Mouse (Mus musculus) embryonic facial prominence, embryonic 12.5 days (tissue): ENCODE results near the gene Igdcc4. TPM values are rescaled to one million over a fixed set of nuclear protein-coding genes. Genes with fewer than 3 reads are reported as not detected.

Source experiments
- ATAC-seq: fragments of 200-750 bp; cut with Nextera tagmentation; 2 replicates; pipeline ENCODE4 v1.8.0; 2017; ENCODE audit not compliant: insufficient number of reproducible peaks, insufficient read depth, low FRiP score, low TSS enrichment
- H3K27ac ChIP-seq: fragments of 300-500 bp; sonication (generic); 2 replicates; pipeline ENCODE4 v1.5.1; 2016; ENCODE audit warnings: mild to moderate bottlenecking
- H3K27me3 ChIP-seq: fragments of 300-500 bp; sonication (generic); 2 replicates; pipeline ENCODE4 v1.6.1; 2016; ENCODE audit warnings: mild to moderate bottlenecking, moderate library complexity
- H3K36me3 ChIP-seq: fragments of 300-500 bp; sonication (generic); 2 replicates; pipeline ENCODE4 v1.6.1; 2016; ENCODE audit warnings: mild to moderate bottlenecking
- H3K4me1 ChIP-seq: fragments of 300-500 bp; sonication (generic); 2 replicates; pipeline ENCODE4 v1.6.1; 2016
- H3K4me2 ChIP-seq: fragments of 300-500 bp; sonication (generic); replicated peaks from 2 replicates; pipeline ENCODE4 v1.6.1; 2016; ENCODE audit warnings: mild to moderate bottlenecking, moderate library complexity
- H3K4me3 ChIP-seq: fragments of 300-500 bp; sonication (generic); 2 replicates; pipeline ENCODE4 v1.5.1; 2016; ENCODE audit warnings: mild to moderate bottlenecking
- H3K9ac ChIP-seq: fragments of 300-500 bp; sonication (generic); 2 replicates; pipeline ENCODE4 v1.6.1; 2016; ENCODE audit warnings: mild to moderate bottlenecking, moderate library complexity
- H3K9me3 ChIP-seq: fragments of 300-500 bp; sonication (generic); 2 replicates; pipeline ENCODE4 v1.6.1; 2016; ENCODE audit warnings: mild to moderate bottlenecking, moderate library complexity
- WGBS: fragments of 180-500 bp; shearing (Covaris S2); methylation state at CpG from one replicate; pipeline ENCODE4 v1.1.7; 2016; 5-methylcytosine and 5-hydroxymethylcytosine counted together
- polyA plus RNA-seq: library from polyadenylated mRNA; unstranded; fragments of >200 nt; fragmentation: Nextera tagmentation; extraction: Ambion mirVana; gene quantifications from 2 replicates; pipeline ENCODE4 v1.2.1, GENCODE M21; 2016

Igdcc4 gene
- polyA plus RNA-seq, 1 experiment from 2014 or later = 25.4 TPM

DNA sequence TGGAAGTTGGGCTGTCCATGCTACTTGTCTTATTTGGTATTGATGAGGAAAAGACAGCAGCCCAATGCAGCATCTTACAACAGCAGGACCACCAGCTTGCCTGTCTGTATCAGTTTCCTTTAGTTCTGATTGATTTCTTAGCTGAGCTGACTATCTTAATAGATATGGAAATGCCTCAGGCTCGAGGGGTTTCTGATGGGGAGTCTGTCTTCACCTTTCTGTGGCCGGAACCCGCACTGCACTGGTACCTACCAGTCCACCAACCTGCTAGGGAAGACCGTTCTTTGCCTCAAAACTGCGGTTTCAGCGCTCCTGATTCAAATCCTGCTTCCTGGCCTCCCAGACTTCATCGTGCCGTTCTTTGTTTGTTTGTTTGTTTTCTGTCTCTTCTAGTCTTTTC lies 60.6 kb downstream of the Igdcc4 start:
- Histone ChIP-seq H3K27ac (no peak overlapping the region), H3K9ac (no peak overlapping the region), H3K9me3 (no peaks in the 10 kb centered on the region), H3K4me2 (peak overlapping the region; percentile 95; the same call in 1 of the 2 replicates), H3K36me3 (peaks cover 5% of the 10 kb centered on the region; the same call in 1 of the 2 replicates), H3K4me1 (peaks cover 53% of the 10 kb centered on the region), H3K27me3 (peaks cover 6% of the 10 kb centered on the region; the same call in 1 of the 2 replicates), H3K4me3 (no peak overlapping the region)
- ATAC-seq = no peak
- WGBS = 8% methylated on average over 8 of the region's 8 CpGs

- Histone ChIP-seq H3K27ac (peak overlapping the region; percentile 65), H3K27me3 (peaks cover 6% of the 10 kb centered on the region; the same call in 1 of the 2 replicates), H3K36me3 (peaks cover 5% of the 10 kb centered on the region; the same call in 1 of the 2 replicates), H3K9ac (peak overlapping the region; percentile 65), H3K4me1 (peaks cover 45% of the 10 kb centered on the region), H3K9me3 (no peaks in the 10 kb centered on the region), H3K4me3 (peak overlapping the region; percentile 49), H3K4me2 (peak overlapping the region; percentile 95)
- peak; percentile 57 for ATAC-seq
- under 1% methylated on average over 58 of the region's 69 CpGs for WGBS
Measured at GRCm38 (mm10) chr9:65162711-65163639, 61.7 kb downstream of the Igdcc4 start.

DNA sequence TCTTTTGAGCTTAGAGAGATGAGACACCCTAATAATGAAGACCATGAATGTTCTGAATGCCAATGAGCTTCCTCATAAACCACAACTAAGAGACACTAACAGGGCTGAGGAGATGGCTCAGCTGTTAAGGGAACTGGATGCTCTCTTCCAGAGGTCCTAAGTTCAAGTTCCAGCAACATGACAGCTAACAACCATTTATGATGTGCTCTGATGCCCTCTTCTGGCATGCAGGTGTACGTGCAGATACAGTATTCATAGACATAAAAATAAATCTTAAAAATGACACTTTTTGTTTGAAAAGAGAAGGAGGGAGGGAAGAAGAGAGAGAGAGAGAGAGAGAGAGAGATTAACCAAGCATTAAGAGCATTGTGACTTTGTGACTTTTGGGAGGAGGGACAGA lies 63.6 kb downstream of the Igdcc4 start:
- no peak for ATAC-seq
- Histone ChIP-seq H3K4me1 (peaks cover 58% of the 10 kb centered on the region), H3K27ac (no peak overlapping the region)

GRCm38 (mm10) chr9:65166386-65166785 lies 65.1 kb downstream of the Igdcc4 start:
- Histone ChIP-seq H3K9ac (no peak overlapping the region), H3K27me3 (peaks cover 6% of the 10 kb centered on the region; the same call in 1 of the 2 replicates), H3K4me1 (peaks cover 53% of the 10 kb centered on the region), H3K4me3 (no peak overlapping the region), H3K27ac (no peak overlapping the region), H3K9me3 (no peaks in the 10 kb centered on the region), H3K4me2 (no peak overlapping the region), H3K36me3 (no peaks in the 10 kb centered on the region)
- 19% methylated on average over 9 of the region's 9 CpGs for WGBS
- ATAC-seq = no peak

More for the DNA sequence above, 63.6 kb downstream of the Igdcc4 start:
- peaks cover 6% of the 10 kb centered on the region; the same call in 1 of the 2 replicates for H3K27me3 ChIP-seq
- no peak overlapping the region for H3K4me3 ChIP-seq
- no peak overlapping the region for H3K9ac ChIP-seq
- WGBS = 26% methylated on average over 1 of the region's 1 CpGs
- no peaks in the 10 kb centered on the region for H3K9me3 ChIP-seq
- H3K4me2 ChIP-seq = no peak overlapping the region
- no peaks in the 10 kb centered on the region for H3K36me3 ChIP-seq

GRCm38 (mm10) chr9:65168534-65168933 lies 67.2 kb downstream of the Igdcc4 start:
- Histone ChIP-seq H3K9me3 (no peaks in the 10 kb centered on the region), H3K4me3 (no peak overlapping the region), H3K4me1 (peaks cover 32% of the 10 kb centered on the region), H3K4me2 (no peak overlapping the region), H3K27me3 (no peaks in the 10 kb centered on the region), H3K27ac (0 out of 2 replicates have a peak overlapping the region, but pooled peaks have one; percentile 41), H3K9ac (no peak overlapping the region), H3K36me3 (no peaks in the 10 kb centered on the region)
- ATAC-seq = no peak
- WGBS = 48% methylated on average over 6 of the region's 6 CpGs

- Histone ChIP-seq H3K4me1 (peaks cover 30% of the 10 kb centered on the region), H3K27me3 (no peaks in the 10 kb centered on the region), H3K4me3 (no peak overlapping the region), H3K4me2 (no peak overlapping the region), H3K9me3 (no peaks in the 10 kb centered on the region), H3K36me3 (no peaks in the 10 kb centered on the region), H3K27ac (peak overlapping the region; percentile 63; the same call in 1 of the 2 replicates), H3K9ac (no peak overlapping the region)
- no peak for ATAC-seq
- WGBS = 63% methylated on average over 4 of the region's 4 CpGs
Measured at GRCm38 (mm10) chr9:65168952-65169351, 67.7 kb downstream of the Igdcc4 start.

DNA sequence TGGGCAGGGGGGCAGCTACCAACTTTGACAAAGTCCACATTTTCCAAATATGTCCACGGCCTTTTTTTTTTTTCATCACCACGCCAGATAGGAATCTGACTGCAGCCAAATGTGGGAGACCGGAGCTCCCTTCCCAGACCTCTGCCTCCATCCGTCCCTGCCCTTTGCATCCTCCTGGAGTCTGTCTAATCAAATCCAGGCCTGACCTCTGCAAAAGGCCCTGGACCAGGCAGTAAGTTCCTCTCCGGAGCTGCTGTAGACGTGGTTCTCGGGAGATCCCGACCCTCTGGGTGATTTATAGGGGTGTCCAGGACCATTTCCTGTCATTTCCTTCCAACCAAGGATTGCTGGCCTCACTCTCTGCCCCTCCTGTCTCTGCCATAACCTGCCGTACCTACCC lies 71.4 kb downstream of the Igdcc4 start:
- ATAC-seq = no peak
- H3K9ac ChIP-seq = no peak overlapping the region
- WGBS = 18% methylated on average over 9 of the region's 9 CpGs
- H3K9me3 ChIP-seq = no peaks in the 10 kb centered on the region
- no peak overlapping the region for H3K4me2 ChIP-seq
- H3K27me3 ChIP-seq = no peaks in the 10 kb centered on the region
- peaks cover 38% of the 10 kb centered on the region for H3K4me1 ChIP-seq
- H3K4me3 ChIP-seq = no peak overlapping the region
- no peak overlapping the region for H3K27ac ChIP-seq
- H3K36me3 ChIP-seq = no peaks in the 10 kb centered on the region

DNA sequence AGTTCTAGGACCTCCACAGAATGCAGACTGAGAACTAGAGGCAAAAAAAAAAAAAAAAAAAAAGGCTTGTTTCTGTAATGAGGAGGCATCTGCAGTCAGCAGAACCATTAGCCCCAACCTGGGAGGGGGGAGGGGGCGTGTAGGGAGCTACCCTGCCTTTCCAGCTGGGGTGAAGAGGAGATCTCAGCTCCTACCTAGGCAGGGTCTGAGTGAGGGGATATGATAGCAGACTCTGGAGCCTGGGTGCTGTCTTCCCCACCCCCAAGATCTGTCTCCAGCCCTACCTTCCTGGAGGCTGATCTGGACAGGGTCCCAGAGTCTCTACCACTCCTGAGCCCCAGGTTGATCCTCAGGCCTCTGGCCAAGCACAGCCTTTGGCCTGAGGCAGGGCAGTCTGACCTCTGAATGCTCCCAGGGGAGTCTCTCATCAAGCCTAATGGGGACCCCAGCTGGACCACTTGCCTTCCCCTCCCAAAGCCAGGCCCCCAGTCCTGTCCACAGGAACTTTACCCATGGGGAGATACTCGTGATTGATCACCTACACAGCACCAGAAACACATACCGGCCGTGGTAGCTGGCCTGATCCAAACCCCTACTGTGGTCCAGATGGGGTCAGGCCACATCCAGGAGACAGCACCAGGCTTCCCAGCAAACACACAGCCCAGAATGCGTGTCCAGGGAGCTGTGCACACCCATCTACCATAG lies 74.1 kb downstream of the Igdcc4 start:
- Histone ChIP-seq H3K27me3 (no peaks in the 10 kb centered on the region), H3K9me3 (no peaks in the 10 kb centered on the region), H3K4me2 (no peak overlapping the region), H3K9ac (no peak overlapping the region), H3K4me3 (no peak overlapping the region), H3K4me1 (peaks cover 50% of the 10 kb centered on the region), H3K27ac (peak overlapping the region; percentile 72), H3K36me3 (no peaks in the 10 kb centered on the region)
- 36% methylated on average over 5 of the region's 5 CpGs for WGBS
- no peak for ATAC-seq

- peaks cover 57% of the 10 kb centered on the region for H3K4me1 ChIP-seq
- H3K36me3 ChIP-seq = 0 out of 2 replicates have a peak, but pooled peaks cover 3% of the 10 kb centered on the region
- H3K4me2 ChIP-seq = no peak overlapping the region
- no peaks in the 10 kb centered on the region for H3K9me3 ChIP-seq
- H3K4me3 ChIP-seq = no peak overlapping the region
- no peak for ATAC-seq
- 35% methylated on average over 9 of the region's 9 CpGs for WGBS
- no peak overlapping the region for H3K9ac ChIP-seq
- no peaks in the 10 kb centered on the region for H3K27me3 ChIP-seq
- H3K27ac ChIP-seq = peak overlapping the region; percentile 72
Measured at GRCm38 (mm10) chr9:65175939-65176871, 74.9 kb downstream of the Igdcc4 start.

DNA sequence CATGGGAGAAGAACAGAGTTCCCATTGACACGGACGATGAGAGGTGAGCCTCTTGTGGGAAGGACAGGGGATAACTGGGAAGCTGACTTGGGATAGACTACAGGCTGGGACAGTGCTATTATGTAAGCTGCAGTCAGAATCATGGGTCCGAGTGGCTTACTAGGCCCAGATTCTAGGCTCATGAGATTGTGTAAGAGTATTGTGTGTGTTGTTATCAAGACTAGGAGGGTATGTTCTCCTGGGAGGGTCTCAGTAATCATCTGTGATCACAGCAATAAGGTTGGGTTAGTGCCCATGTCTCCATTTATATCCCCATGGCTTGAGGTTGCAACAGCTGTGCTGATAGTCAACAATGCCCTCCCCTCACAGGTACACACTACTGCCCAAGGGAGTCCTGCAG lies 76.2 kb downstream of the Igdcc4 start:
- ATAC-seq = no peak
- H3K36me3 ChIP-seq = peaks cover 16% of the 10 kb centered on the region
- H3K9me3 ChIP-seq = no peaks in the 10 kb centered on the region
- H3K4me2 ChIP-seq = no peak overlapping the region
- no peak overlapping the region for H3K4me3 ChIP-seq
- WGBS = 65% methylated on average over 3 of the region's 3 CpGs
- peak overlapping the region; percentile 77 for H3K27ac ChIP-seq
- no peak overlapping the region for H3K9ac ChIP-seq
- peaks cover 57% of the 10 kb centered on the region for H3K4me1 ChIP-seq
- no peaks in the 10 kb centered on the region for H3K27me3 ChIP-seq

GRCm38 (mm10) chr9:65177912-65178311 lies 76.6 kb downstream of the Igdcc4 start:
- no peak overlapping the region for H3K9ac ChIP-seq

More at GRCm38 (mm10) chr9:65177912-65178311, 76.6 kb downstream of the Igdcc4 start:
- H3K36me3 ChIP-seq = peaks cover 20% of the 10 kb centered on the region
- H3K4me2 ChIP-seq = peak overlapping the region; percentile 39; the same call in 1 of the 2 replicates
- no peak overlapping the region for H3K4me3 ChIP-seq
- peak overlapping the region; percentile 77 for H3K27ac ChIP-seq
- H3K4me1 ChIP-seq = peaks cover 57% of the 10 kb centered on the region
- no peaks in the 10 kb centered on the region for H3K9me3 ChIP-seq
- no peak for ATAC-seq
- 49% methylated on average over 10 of the region's 10 CpGs for WGBS
- H3K27me3 ChIP-seq = no peaks in the 10 kb centered on the region
